Mouse (Mus musculus) CH12.LX (cell line): ENCODE measurements at regions not wholly inside any gene's neighbourhood (a gene's known extent, or its start where the extent isn't known, plus 50 kb on each side); places are given as distances from the start of the nearest gene placed in this dataset.
A peak's percentile ranks its signal among the peaks of the same experiment; 100 is the strongest.

ENCODE experiments used
- DNase-seq: peaks from one replicate; pipeline ENCODE4 v3.0.0-alpha.2; 2013; ENCODE audit errors: extremely low read depth
- H3K27ac ChIP-seq: 2 replicates; pipeline ENCODE4 v1.5.1; 2012; ENCODE audit warnings: low read depth, mild to moderate bottlenecking, control low read depth, moderate library complexity; ENCODE audit not compliant: insufficient read depth
- H3K27me3 ChIP-seq: replicated peaks from 2 replicates; pipeline ENCODE3; 2012; ENCODE audit warnings: inconsistent platforms
- H3K36me3 ChIP-seq, 2 experiments: replicated peaks in 1 of 2; 2 replicates each; pipeline versions ENCODE3 to v1.6.1; 2012; ENCODE audit warnings: inconsistent platforms in 1 of 2, low read length in 1 of 2, mild to moderate bottlenecking in 1 of 2, mixed read lengths in 1 of 2, moderate library complexity in 1 of 2; ENCODE audit not compliant: control insufficient read depth in 1 of 2, insufficient read depth in 1 of 2
- H3K4me1 ChIP-seq, 2 experiments: 2 replicates each; pipeline ENCODE4 v1.6.1; 2012; ENCODE audit warnings: inconsistent platforms in 1 of 2, moderate library complexity in 1 of 2; ENCODE audit not compliant: insufficient read depth in 2 of 2, control insufficient read depth in 1 of 2
- H3K4me2 ChIP-seq: 2 replicates; pipeline ENCODE4 v1.6.1; 2012; ENCODE audit warnings: low read depth, mild to moderate bottlenecking, control low read depth; ENCODE audit not compliant: poor library complexity, insufficient read depth, severe bottlenecking
- H3K4me3 ChIP-seq, 3 experiments: fragments of 150-350 bp in 1 of 3; sonication (generic) in 1 of 3; replicated peaks in 1 of 3; 2 replicates each; pipeline versions ENCODE3 to v1.5.1; 2011 to 2012; ENCODE audit warnings: low read depth in 2 of 3, low read length in 2 of 3, mild to moderate bottlenecking in 2 of 3, moderate library complexity in 2 of 3, control low read depth in 1 of 3, improper control_type of control experiment in 1 of 3, inconsistent platforms in 1 of 3, mixed read lengths in 1 of 3; ENCODE audit not compliant: poor library complexity in 1 of 3
- H3K79me2 ChIP-seq: replicated peaks from 2 replicates; pipeline ENCODE4 v1.6.1; 2012; ENCODE audit warnings: mild to moderate bottlenecking, moderate library complexity; ENCODE audit not compliant: control insufficient read depth, poor library complexity, insufficient read depth, severe bottlenecking; ENCODE audit errors: extremely low read depth
- H3K9ac ChIP-seq: 2 replicates; pipeline ENCODE4 v1.6.1; 2012; ENCODE audit warnings: low read depth, mild to moderate bottlenecking, control low read depth, moderate library complexity; ENCODE audit not compliant: insufficient read depth
- H3K9me3 ChIP-seq: replicated peaks from 2 replicates; pipeline ENCODE3; 2012; ENCODE audit warnings: low read length, inconsistent platforms, mixed read lengths
- CHD1 ChIP-seq: IDR thresholded peaks from 2 replicates; pipeline ENCODE4 v1.6.1; 2012; ENCODE audit warnings: low read depth, low read length, improper control_type of control experiment, inconsistent platforms
- E2F4 ChIP-seq: IDR thresholded peaks from 2 replicates; pipeline ENCODE4 v1.6.1; 2011; ENCODE audit warnings: low read depth, low read length, improper control_type of control experiment; ENCODE audit not compliant: insufficient replicate concordance
- ELF1 ChIP-seq: IDR thresholded peaks from 2 replicates; pipeline ENCODE4 v1.6.1; 2014; ENCODE audit warnings: low read depth, mild to moderate bottlenecking, inconsistent platforms, low read length, improper control_type of control experiment
- ETS1 ChIP-seq: conservative IDR thresholded peaks from 2 replicates; pipeline ENCODE4 v1.6.1; 2012; ENCODE audit warnings: low read depth, mild to moderate bottlenecking, inconsistent platforms, low read length, improper control_type of control experiment, moderate library complexity
- HCFC1 ChIP-seq: IDR thresholded peaks from 2 replicates; pipeline ENCODE4 v1.6.1; 2012; ENCODE audit warnings: low read depth, mild to moderate bottlenecking, inconsistent platforms, low read length, improper control_type of control experiment
- JUN ChIP-seq: IDR thresholded peaks from 2 replicates; pipeline ENCODE4 v1.6.1; 2011; ENCODE audit warnings: low read depth, mild to moderate bottlenecking, low read length, improper control_type of control experiment, moderate library complexity; ENCODE audit not compliant: insufficient read depth
- JUND ChIP-seq: conservative IDR thresholded peaks from 2 replicates; pipeline ENCODE4 v1.6.1; 2011; ENCODE audit warnings: low read depth, low read length, improper control_type of control experiment
- MAFK ChIP-seq: IDR thresholded peaks from 2 replicates; pipeline ENCODE4 v1.6.1; 2011; ENCODE audit warnings: low read length, improper control_type of control experiment; ENCODE audit not compliant: insufficient replicate concordance
- MAX ChIP-seq: IDR thresholded peaks from 2 replicates; pipeline ENCODE4 v1.6.1; 2011; ENCODE audit warnings: low read length, improper control_type of control experiment
- MAZ ChIP-seq: IDR thresholded peaks from 2 replicates; pipeline ENCODE4 v1.6.1; 2012; ENCODE audit warnings: low read depth, mild to moderate bottlenecking, inconsistent platforms, low read length, improper control_type of control experiment, moderate library complexity
- MYC ChIP-seq: IDR thresholded peaks from 2 replicates; pipeline ENCODE4 v1.6.1; 2011; ENCODE audit warnings: low read depth, mild to moderate bottlenecking, improper control_type of control experiment, low read length
- PAX5 ChIP-seq: IDR thresholded peaks from 2 replicates; pipeline ENCODE4 v1.6.1; 2012; ENCODE audit warnings: low read length, inconsistent platforms, mixed read lengths
- POLR2AphosphoS2 ChIP-seq: IDR thresholded peaks from 2 replicates; pipeline ENCODE4 v1.6.1; 2011; ENCODE audit warnings: low read depth, low read length, improper control_type of control experiment
- RAD21 ChIP-seq: IDR thresholded peaks from 2 replicates; pipeline ENCODE4 v1.6.1; 2011; ENCODE audit warnings: low read depth, mild to moderate bottlenecking, low read length, improper control_type of control experiment, moderate library complexity
- RCOR1 ChIP-seq: conservative IDR thresholded peaks from 2 replicates; pipeline ENCODE4 v1.6.1; 2012; ENCODE audit warnings: low read depth, mild to moderate bottlenecking, inconsistent platforms, low read length, improper control_type of control experiment
- TBP ChIP-seq: conservative IDR thresholded peaks from 2 replicates; pipeline ENCODE4 v1.6.1; 2011; ENCODE audit warnings: low read depth, low read length, improper control_type of control experiment
- TCF12 ChIP-seq: IDR thresholded peaks from 2 replicates; pipeline ENCODE4 v1.6.1; 2014; ENCODE audit warnings: low read depth, mild to moderate bottlenecking, inconsistent platforms, low read length, improper control_type of control experiment
- UBTF ChIP-seq: IDR thresholded peaks from 2 replicates; pipeline ENCODE4 v1.6.1; 2012; ENCODE audit warnings: low read depth, mild to moderate bottlenecking, inconsistent platforms, low read length, improper control_type of control experiment, moderate library complexity
- USF2 ChIP-seq: conservative IDR thresholded peaks from 2 replicates; pipeline ENCODE4 v1.6.1; 2011; ENCODE audit warnings: low read depth, low read length, improper control_type of control experiment
- ZMIZ1 ChIP-seq: IDR thresholded peaks from 2 replicates; pipeline ENCODE4 v1.6.1; 2012; ENCODE audit warnings: low read depth, mild to moderate bottlenecking, inconsistent platforms, low read length, improper control_type of control experiment
- dilution Hi-C: fragments of 300-500 bp; cut with MboI; formaldehyde crosslinking; loops from 2 replicates; pipeline ENCODE4 v1.14.3; 2020; ENCODE audit warnings: low sequenced_read_pairs; ENCODE audit not compliant: extremely low pct_unique_long_range_greater_than_20kb, extremely low pct_ligation_motif_present
- in situ Hi-C: fragments of 300-500 bp; cut with MboI; formaldehyde crosslinking; loops from 3 replicates; pipeline ENCODE4 v1.14.3; 2019; ENCODE audit warnings: low sequenced_read_pairs, low pct_ligation_motif_present, low pct_unique_long_range_greater_than_20kb, mixed read lengths

DNA sequence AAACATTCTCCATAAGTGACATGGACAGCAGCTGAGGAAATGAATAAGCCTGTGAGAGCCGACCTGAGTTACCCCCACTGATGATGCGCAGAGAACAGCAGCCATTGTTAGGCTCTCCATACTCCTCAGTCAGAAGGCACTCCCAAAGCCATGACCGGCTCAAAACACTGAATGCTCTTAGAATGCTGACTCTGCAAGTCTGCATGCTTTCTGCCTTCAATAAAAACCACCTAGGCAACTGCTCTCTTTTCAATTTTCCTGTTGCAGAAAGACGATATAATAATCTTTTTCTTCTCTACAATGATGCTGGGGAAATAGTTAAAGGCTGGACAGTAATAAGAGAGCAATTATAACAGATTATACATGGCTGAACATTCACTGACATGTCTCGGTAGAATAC is 195.0 kb upstream of the Gypa start:
- no peaks in the 10 kb centered on the region for H3K36me3 ChIP-seq
- H3K9ac ChIP-seq: no peak overlapping the region
- no peaks in the 10 kb centered on the region for H3K79me2 ChIP-seq
- dilution Hi-C loops (no loop called here), in situ Hi-C loops (no loop called here)
- no peaks in the 10 kb centered on the region for H3K9me3 ChIP-seq
- TF ChIP-seq MAFK: peak; percentile 69
- TF ChIP-seq JUND: no peak
- H3K4me3 ChIP-seq: no peak overlapping the region
- no peak for DNase-seq
- H3K27me3 ChIP-seq: no peaks in the 10 kb centered on the region
- no peaks in the 10 kb centered on the region for H3K4me1 ChIP-seq
- no peak overlapping the region for H3K4me2 ChIP-seq
- no peak overlapping the region for H3K27ac ChIP-seq

- no peak overlapping the region for H3K4me2 ChIP-seq
- H3K36me3 ChIP-seq: no peaks in the 10 kb centered on the region
- H3K79me2 ChIP-seq: no peaks in the 10 kb centered on the region
- TF ChIP-seq PAX5 (no peak), RCOR1 (no peak), MAFK (no peak), E2F4 (no peak), ZMIZ1 (no peak), USF2 (no peak), JUND (no peak), TCF12 (no peak), RAD21 (no peak), UBTF (no peak), POLR2AphosphoS2 (no peak), MAX (no peak), MYC (no peak), TBP (no peak), HCFC1 (no peak), ETS1 (no peak), CHD1 (no peak), ELF1 (no peak), JUN (no peak), MAZ (no peak)
- no peaks in the 10 kb centered on the region for H3K9me3 ChIP-seq
- H3K9ac ChIP-seq: no peak overlapping the region
- H3K27ac ChIP-seq: no peak overlapping the region
- in situ Hi-C loops (no loop called here), dilution Hi-C loops (no loop called here)
- DNase-seq: no peak
- no peaks in the 10 kb centered on the region for H3K27me3 ChIP-seq
- H3K4me1 ChIP-seq: no peaks in the 10 kb centered on the region
- H3K4me3 ChIP-seq: no peak overlapping the region
Observed at GRCm38 (mm10) chr8:80290311-80290710, 203.3 kb upstream of the Gypa start.
